Mouse (Mus musculus) cortical plate, adult 2 months (tissue): Measurements from ENCODE around the gene Phldb2.

Experiments used
- CTCF ChIP-seq: fragments of 200-500 bp; IDR thresholded peaks from 2 replicates; pipeline ENCODE4 v1.5.1; 2011; ENCODE audit warnings: mild to moderate bottlenecking, control low read depth, low read length; ENCODE audit not compliant: insufficient read depth; ENCODE audit errors: extremely low read depth
- POLR2A ChIP-seq: fragments of 200-500 bp; IDR thresholded peaks from 2 replicates; pipeline ENCODE4 v1.6.1; 2011; ENCODE audit warnings: mild to moderate bottlenecking, low read length, control low read depth; ENCODE audit not compliant: insufficient read depth; ENCODE audit errors: extremely low read depth

GRCm38 (mm10) chr16:45711263-45711662 lies 242.1 kb downstream of the Phldb2 start:
- TF ChIP-seq POLR2A (no peak), CTCF (peak; percentile 53)
